Mouse (Mus musculus) kidney, adult 2 months (tissue): ENCODE measurements around the gene Mdk. TPM values are rescaled to one million over a fixed set of nuclear protein-coding genes. Genes with fewer than 3 reads are reported as not detected.

Experiments used
- DNase-seq: peaks from one replicate; pipeline ENCODE4 v3.0.0; 2021
- H3K27ac ChIP-seq: fragments of 200-500 bp; 2 replicates; pipeline ENCODE4 v1.5.1; 2012; ENCODE audit warnings: low read depth, low read length, control low read depth, inconsistent platforms; ENCODE audit not compliant: insufficient read depth
- H3K27me3 ChIP-seq: fragments of 200-500 bp; replicated peaks from 2 replicates; pipeline ENCODE4 v1.6.1; 2012; ENCODE audit warnings: mild to moderate bottlenecking, moderate library complexity, low read length, inconsistent platforms; ENCODE audit not compliant: control insufficient read depth, insufficient read depth
- H3K36me3 ChIP-seq: fragments of 200-500 bp; 2 replicates; pipeline ENCODE4 v1.6.1; 2012; ENCODE audit warnings: mild to moderate bottlenecking, moderate library complexity, low read length, inconsistent platforms; ENCODE audit not compliant: control insufficient read depth, insufficient read depth
- H3K4me1 ChIP-seq: fragments of 200-500 bp; 2 replicates; pipeline ENCODE4 v1.6.1; 2011; ENCODE audit warnings: low read length; ENCODE audit not compliant: control insufficient read depth, insufficient read depth
- H3K4me3 ChIP-seq: fragments of 200-500 bp; 2 replicates; pipeline ENCODE4 v1.5.1; 2011; ENCODE audit warnings: mild to moderate bottlenecking, low read depth, low read length, control low read depth; ENCODE audit not compliant: insufficient read depth
- CTCF ChIP-seq: fragments of 200-500 bp; conservative IDR thresholded peaks from 2 replicates; pipeline ENCODE4 v1.5.1; 2011; ENCODE audit warnings: low read depth, mild to moderate bottlenecking, control low read depth, low read length, moderate library complexity, mixed read lengths; ENCODE audit not compliant: insufficient read depth, insufficient read length
- POLR2A ChIP-seq: fragments of 200-500 bp; IDR thresholded peaks from one replicate; pipeline ENCODE4 v1.6.1; 2011; ENCODE audit warnings: low read depth, low read length, control low read depth
- WGBS: fragments of 180-500 bp; shearing (Covaris S2); methylation state at CpG from one replicate; pipeline ENCODE4 v1.1.7; 2018; 5-methylcytosine and 5-hydroxymethylcytosine counted together
- polyA plus RNA-seq: library from polyadenylated mRNA; depleted of rRNA; stranded (reverse); fragments of >200 nt; gene quantifications from 2 replicates; pipeline ENCODE4 v1.2.3, GENCODE M21; 2012

Gene Mdk
- polyA plus RNA-seq, 1 experiment = 80.1 TPM

DNA sequence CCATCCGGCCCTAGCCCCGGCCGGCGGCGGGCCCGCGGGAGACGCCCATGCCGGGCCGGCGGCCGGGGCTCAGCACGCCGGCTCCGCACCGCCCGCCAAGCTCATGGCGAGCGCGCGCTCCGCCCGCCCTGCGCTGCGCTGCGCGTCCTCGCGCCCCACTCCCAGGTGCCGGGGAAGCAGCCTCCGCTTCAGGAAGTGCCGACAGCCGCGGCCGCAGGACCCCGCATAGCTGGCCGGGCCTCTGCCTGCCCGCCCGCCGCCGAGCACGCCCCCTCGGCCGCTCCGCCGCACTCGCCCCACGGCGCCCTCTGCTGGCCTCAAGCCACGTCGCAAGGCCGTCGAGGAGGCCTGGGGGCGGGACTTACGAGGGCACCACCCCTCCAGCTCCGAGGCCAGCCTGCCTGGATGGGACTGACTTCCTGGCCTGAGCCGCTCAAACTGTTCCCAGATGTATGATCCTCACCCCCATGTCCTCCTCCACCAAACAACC lies 31.4 kb upstream of the Mdk start:
- TF ChIP-seq CTCF (peak; percentile 81), POLR2A (no peak)
- DNase-seq = peak; percentile 97
- Histone ChIP-seq H3K4me1 (peaks cover 24% of the 10 kb centered on the region), H3K27ac (peak overlapping the region; percentile 69), H3K36me3 (no peaks in the 10 kb centered on the region), H3K4me3 (peak overlapping the region; percentile 75), H3K27me3 (no peaks in the 10 kb centered on the region)
- under 1% methylated on average over 56 of the region's 57 CpGs for WGBS

DNA sequence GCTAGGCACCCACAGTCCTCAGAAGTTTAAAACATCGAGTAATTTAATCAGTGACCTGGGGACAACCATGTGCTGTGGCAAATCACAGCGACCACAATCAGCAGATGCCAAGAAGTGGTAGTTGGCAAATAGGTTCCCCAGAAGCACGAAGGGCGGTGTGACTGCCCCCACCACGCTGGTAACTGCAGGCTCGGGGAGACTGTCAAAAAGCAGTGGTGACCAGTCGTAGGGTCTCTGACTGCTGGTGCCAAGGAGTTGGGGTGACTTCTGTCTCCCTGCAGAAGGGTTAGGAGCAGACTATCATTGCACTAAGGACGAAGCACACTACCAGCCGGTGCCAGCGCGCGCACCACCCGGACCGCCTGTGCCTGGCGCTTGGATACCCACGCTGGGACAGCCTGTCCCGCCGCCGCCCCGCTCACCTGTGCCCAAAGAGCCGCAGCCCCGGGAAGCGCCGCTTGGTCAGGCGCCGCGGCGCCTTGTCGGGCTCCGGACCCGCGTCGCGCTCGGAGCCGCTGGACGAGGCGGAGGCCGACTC lies 30.8 kb upstream of the Mdk start:
- TF ChIP-seq POLR2A (no peak), CTCF (no peak)
- peak; percentile 46 for DNase-seq
- no peaks in the 10 kb centered on the region for H3K27me3 ChIP-seq
- peak overlapping the region; percentile 51 for H3K27ac ChIP-seq
- H3K4me3 ChIP-seq = peak overlapping the region; percentile 75
- H3K36me3 ChIP-seq = no peaks in the 10 kb centered on the region
- under 1% methylated on average over 39 of the region's 39 CpGs for WGBS
- peaks cover 24% of the 10 kb centered on the region for H3K4me1 ChIP-seq

DNA sequence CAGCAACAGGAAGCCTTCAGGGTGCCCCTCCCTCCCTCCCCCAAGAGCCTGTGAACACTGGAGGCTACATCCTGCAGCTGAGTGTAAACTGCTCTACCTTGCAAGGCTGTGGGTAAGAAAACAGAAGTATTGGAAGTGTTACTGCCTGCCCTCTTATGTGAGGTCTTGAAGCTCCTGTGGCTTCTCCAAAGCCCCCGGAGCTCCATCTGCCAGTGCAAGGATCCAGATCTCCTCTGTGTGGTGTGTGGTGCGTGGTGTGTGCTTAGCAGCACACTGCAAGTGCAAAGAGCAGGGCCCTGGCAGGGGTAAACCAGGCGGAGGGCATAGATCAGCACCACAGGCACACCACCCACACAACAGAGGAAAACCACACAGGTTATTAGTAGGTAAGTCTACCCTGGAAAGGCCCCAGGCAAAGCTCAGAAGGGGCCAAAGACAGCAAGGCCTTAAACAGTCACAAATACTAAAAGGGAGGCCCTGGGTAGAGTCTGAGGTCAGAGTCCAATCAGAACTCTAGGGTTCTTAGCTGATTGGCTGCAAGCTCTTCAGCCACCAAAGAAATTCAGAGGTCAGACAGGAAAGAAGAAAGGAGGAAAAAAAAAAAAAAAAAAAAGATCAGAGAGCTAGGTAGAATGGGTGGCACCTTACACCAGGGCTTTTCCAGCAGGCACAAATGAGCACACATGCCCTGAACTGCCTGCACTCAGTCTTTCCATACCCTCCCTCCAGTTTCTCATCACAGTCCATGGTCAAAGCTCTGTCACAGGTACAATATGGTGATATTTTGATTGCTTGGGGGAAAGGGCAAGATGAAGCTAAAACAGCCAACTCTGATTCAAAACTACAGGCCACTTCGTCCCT lies 30.0 kb upstream of the Mdk start:
- 28% methylated on average over 4 of the region's 4 CpGs for WGBS
- H3K27ac ChIP-seq = peak overlapping the region; percentile 51
- peak; percentile 80 for DNase-seq

DNA sequence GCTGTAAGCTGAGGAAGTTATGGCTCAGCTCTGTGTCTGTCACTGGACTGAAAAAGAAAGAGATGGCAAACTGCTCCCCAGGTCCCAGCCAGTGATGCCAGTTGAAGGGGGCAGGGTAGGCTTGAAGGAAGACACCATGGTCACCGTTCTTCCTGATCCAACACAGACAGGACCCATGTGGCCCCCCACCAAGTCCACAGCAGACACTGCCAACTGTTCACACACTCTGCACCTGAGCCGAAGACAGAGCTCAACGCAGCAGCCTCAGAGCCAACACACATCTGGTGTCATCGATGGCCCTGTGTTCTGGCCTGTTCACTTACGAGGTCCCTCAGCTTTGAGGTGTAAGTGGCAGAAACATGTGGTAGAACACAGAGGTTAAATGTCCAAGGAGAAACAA lies 28.4 kb upstream of the Mdk start:
- no peaks in the 10 kb centered on the region for H3K36me3 ChIP-seq
- H3K4me1 ChIP-seq = peaks cover 24% of the 10 kb centered on the region

More for the DNA sequence above, 30.0 kb upstream of the Mdk start:
- no peaks in the 10 kb centered on the region for H3K27me3 ChIP-seq
- TF ChIP-seq CTCF = no peak
- TF ChIP-seq POLR2A = no peak
- no peaks in the 10 kb centered on the region for H3K36me3 ChIP-seq
- H3K4me1 ChIP-seq = peaks cover 24% of the 10 kb centered on the region
- peak overlapping the region; percentile 75 for H3K4me3 ChIP-seq

DNA sequence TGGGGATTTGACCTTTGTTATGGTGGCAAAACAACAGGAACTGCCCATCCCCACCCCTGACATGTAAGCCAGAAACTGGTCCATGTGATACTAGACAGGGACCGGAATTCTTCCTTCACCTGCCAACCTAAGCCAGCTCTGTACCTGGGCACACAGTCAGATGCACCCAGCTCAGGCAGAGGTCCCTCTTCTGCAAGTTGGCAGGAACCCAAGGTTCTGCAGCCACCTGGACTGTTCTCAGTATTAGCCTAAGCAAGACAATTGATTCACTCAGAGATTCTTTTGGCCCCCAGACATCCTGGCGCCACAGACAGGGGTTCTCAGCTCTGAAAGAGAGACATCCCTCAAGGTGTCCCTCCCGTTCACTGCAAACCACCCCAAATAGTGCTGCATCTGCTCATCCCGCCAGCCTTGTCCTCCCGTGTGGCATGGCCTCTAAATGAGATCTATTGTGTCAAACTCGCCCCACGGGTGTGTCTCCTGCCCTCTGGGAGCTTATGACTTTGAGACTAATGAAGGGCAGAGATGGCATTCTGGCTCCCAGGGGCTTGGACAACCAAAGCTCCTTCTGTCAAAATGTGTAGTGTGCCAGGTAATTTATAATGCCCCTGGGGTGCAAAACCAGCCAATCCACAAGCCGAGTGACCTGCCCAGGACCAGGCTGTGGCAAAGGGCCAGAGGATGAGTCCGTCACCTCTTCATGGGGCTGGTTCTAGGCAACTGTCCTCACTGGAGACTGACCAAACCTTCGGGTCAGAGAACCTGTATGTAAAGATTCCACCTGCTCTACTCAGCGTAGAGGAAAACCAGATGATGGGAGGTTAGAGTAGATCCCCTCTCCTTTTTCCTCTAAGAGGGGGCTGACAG lies 27.7 kb upstream of the Mdk start:
- Histone ChIP-seq H3K27me3 (no peaks in the 10 kb centered on the region), H3K4me3 (no peak overlapping the region), H3K27ac (no peak overlapping the region), H3K36me3 (no peaks in the 10 kb centered on the region), H3K4me1 (peaks cover 24% of the 10 kb centered on the region)
- DNase-seq = peak; percentile 65
- TF ChIP-seq POLR2A = no peak
- TF ChIP-seq CTCF = no peak
- 55% methylated on average over 11 of the region's 11 CpGs for WGBS

More for the DNA sequence above, 28.4 kb upstream of the Mdk start:
- no peak for TF ChIP-seq CTCF
- Histone ChIP-seq H3K27me3 (no peaks in the 10 kb centered on the region), H3K4me3 (no peak overlapping the region), H3K27ac (no peak overlapping the region)
- 85% methylated on average over 5 of the region's 5 CpGs for WGBS
- DNase-seq = no peak

DNA sequence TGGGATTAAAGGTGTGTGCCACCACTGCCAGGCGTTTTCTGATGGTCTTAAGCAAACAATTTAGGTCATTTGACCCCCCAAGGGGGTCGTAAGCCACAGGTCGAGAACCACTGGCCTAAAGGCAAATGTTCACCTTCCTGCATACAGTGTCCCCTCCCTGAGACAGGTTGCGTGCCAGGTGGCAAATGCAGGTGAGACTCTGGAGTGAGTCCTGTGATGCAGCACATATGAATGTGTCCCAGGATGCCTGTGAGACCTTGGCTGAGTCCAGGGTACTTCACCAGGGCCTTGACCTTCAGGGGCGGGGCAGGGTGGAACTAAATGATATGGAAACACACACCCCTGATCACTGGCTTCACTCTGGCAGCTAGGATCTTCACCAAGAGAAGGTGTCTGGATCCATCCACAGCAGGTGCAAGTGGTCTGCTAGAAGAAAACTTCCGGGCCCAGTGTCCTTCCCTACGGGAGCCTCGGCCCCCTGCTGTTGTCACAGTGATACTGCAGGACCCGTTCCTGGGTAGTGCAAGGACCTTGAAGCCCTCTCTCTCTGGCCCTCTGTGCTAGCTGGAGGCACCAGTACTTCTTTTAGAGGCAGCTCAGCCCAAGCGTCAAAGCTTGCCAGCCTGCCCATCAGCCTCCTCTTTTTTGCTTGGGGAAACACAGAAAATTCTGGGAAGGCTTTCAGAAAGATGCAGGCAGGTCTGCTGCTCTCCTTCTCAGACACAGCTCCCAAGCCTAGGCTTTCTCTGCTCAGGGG lies 26.8 kb upstream of the Mdk start:
- WGBS = 41% methylated on average over 10 of the region's 10 CpGs
- Histone ChIP-seq H3K27me3 (no peaks in the 10 kb centered on the region), H3K4me3 (no peak overlapping the region), H3K36me3 (no peaks in the 10 kb centered on the region), H3K4me1 (peaks cover 24% of the 10 kb centered on the region), H3K27ac (no peak overlapping the region)
- TF ChIP-seq CTCF = peak; percentile 75
- TF ChIP-seq POLR2A = no peak
- peak; percentile 68 for DNase-seq
